Mouse (Mus musculus) heart, adult 9 months (tissue): Measurements from ENCODE around the gene Gpr27.

Experiments
- DNase-seq, 2 experiments: peaks; one replicate each; pipeline ENCODE4 v3.0.0; 2022; ENCODE audit warnings: low spot score in 2 of 2

Gpr27 gene

DNA sequence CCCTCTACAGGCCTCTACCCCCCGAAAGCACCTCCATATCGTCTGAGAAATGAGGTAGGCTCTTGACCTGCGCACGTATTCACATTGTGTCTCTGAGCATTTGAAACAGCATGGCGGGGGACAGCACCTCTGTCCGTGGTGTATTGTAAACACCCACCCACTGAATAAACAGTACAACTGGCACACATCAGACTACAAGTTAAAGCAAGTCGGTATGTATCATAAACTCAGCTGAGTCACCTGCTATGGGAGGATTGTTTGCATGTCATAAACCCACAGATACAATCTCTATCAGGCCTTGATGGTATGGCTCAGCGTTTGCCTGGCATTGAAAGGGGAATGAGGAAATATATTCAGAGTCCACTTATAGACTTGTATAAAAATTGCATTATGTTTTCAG is 15.2 kb upstream of the Gpr27 start:
- no peak for DNase-seq

DNA sequence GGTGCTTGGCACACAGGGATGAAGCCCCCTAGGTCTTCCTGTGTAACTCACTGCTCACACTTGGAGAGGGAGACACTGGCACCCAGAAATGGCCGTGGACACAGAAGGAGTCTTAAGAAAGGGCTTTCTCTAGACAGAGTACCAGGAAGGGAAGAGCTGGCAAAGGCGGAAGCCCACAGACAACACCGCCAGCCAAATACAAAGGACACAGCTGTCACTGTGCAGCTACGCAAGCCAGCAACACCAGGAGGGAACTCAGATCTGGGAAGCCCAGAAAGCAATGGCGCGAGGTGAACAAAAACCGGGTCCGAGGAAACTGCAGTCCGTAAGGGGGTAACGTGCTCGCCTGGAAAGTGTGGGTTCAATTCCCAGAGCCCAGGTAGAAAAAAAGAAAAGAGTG is 14.4 kb upstream of the Gpr27 start:
- DNase-seq, result no peak

- no peak for DNase-seq
Observed at GRCm38 (mm10) chr6:99683974-99684373, 8.5 kb upstream of the Gpr27 start.

DNA sequence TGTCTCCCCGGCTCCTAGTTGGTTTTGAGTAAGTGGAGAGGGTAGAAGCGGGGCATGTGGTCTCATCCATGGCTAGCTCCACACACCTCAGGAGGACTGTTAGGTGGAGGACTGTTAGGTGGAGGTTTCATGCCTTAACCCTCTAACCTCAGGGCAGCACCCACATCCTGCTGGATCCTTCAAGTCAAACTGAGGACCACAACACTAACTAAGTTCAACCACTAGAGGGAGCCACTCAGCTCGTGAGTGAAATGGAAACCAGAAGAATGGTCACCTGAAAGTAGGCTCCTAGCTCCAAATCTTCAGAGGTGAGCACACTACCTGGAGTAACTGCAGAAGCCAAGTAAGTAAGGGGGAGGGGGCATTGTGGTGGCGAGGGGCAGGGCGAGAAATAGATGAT is 7.6 kb upstream of the Gpr27 start:
- DNase-seq, result no peak

DNA sequence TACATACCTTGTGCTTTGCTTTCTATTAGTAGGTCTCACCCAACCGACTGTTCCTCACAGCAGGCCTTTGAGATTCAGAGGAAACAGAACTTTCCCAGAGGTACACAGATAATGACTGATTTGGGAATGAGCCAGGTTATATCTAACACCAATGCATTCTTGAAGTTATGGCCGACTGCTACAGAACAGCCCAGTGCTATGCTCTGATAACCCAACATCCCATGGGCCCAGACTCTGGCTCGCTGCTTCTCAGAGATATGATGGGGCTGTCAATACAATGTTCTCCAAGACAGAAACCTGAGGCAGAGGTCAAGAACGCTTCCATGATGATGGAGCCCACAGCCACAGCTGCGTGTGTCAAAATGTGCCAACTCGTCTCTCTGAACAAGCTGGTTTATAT is 4.0 kb upstream of the Gpr27 start:
- no peak for DNase-seq

DNA sequence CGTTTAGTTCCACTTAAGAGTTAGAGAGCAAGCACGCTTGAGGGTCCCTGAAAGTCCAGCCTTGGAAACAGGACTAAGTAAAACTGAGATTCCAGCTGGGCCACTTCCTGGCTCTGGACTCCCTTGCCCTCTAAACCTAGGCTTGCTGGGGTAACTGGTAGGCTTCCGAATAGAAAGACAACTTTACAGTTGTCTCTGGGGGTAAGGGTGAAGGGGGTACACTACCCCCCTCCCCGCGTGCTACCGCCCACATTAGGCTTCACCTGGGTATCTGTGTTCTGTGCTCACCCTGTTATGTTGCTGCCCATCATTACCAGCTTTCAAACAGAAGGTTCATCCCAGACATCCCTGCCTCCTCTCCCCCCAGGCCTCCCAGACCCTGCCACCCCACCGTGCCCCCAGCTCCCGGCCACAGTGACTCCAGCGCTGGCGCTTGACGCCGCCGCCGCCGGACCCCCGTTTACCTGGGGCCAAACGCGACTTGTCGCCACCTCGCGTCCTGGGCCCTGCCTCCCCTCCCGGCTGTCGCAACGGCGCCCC is 743 bp upstream of the Gpr27 start:
- DNase-seq, result no peak

DNA sequence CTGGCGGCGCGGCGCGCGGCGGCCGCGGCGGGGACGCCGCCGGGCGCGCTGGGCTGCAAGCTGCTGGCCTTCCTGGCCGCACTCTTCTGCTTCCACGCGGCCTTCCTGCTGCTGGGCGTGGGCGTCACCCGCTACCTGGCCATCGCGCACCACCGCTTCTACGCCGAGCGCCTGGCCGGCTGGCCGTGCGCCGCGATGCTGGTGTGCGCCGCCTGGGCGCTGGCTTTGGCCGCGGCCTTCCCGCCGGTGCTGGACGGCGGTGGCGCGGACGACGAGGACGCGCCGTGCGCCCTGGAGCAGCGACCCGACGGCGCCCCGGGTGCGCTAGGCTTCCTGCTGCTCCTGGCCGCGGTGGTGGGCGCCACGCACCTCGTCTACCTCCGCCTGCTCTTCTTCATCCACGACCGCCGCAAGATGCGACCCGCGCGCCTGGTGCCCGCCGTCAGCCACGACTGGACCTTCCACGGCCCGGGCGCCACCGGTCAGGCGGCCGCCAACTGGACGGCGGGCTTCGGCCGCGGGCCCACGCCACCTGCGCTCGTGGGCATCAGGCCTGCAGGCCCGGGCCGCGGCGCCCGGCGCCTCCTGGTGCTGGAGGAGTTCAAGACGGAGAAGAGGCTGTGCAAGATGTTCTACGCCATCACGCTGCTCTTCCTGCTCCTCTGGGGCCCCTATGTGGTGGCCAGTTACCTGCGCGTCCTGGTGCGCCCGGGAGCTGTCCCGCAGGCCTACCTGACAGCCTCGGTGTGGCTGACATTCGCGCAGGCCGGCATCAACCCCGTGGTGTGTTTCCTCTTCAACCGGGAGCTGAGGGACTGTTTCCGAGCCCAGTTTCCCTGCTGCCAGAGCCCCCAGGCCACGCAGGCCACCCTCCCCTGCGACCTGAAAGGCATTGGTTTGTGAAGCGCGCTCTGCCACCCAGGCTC is 700 bp downstream of the Gpr27 start:
- no peak for DNase-seq

- DNase-seq, result no peak
Observed at GRCm38 (mm10) chr6:99700484-99700883, 8.0 kb downstream of the Gpr27 start.

DNA sequence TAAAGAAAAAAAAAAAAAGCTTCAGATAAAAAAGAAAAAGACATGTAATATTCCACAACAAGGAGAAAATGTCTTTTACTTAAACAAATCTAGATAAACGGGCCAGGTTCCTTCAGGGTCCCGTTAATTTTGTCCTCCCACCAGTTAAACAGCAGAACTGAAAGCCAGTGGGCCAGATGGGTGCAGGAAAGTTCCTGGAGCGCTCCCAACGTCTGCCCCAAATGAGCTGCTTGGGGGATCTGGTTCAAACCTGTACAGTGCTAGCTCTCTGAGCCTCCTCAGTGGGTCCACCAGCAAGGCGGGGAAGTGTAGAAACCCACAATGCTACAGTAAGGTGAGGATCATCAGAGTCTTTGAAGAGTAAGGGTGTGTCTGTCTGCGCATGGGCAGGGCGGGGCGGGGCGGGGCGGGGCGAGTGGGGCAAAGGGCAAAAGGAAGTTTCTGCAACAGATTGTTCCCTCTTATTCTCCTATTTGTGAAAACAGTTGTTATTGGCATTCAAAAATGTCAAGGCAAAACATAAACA is 19.2 kb downstream of the Gpr27 start:
- no peak for DNase-seq

GRCm38 (mm10) chr6:99713256-99713655 is 20.8 kb downstream of the Gpr27 start:
- no peak for DNase-seq

- DNase-seq, result no peak
Observed at GRCm38 (mm10) chr6:99715191-99715590, 22.7 kb downstream of the Gpr27 start.

- no peak for DNase-seq
Observed at GRCm38 (mm10) chr6:99715913-99716312, 23.4 kb downstream of the Gpr27 start.

- no peak for DNase-seq
Observed at GRCm38 (mm10) chr6:99721032-99721431, 28.6 kb downstream of the Gpr27 start.

DNA sequence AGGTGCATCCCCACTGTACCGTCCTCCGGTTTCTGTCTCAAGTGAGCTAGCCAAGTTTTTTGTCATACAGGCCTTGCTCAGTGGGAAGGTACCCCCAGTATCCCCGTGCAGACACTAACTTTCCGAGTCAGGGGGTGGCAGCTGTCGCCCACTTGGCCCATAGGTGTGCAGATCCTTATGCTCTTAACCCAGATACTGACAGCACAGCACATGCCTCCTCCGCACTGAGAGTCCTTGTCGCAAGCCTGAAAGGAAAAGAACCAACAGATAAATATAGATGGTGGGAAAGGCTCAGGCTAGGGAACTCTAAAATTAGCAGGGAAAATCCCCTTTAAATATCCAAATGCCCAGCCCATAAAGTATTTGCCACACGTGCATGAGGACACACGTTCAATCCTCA is 29.9 kb downstream of the Gpr27 start:
- no peak for DNase-seq

- no peak for DNase-seq
Observed at GRCm38 (mm10) chr6:99725971-99726561, 33.6 kb downstream of the Gpr27 start, which contains the start of gene Prok2. Gene Prok2 (minus strand): TSS chr6:99726392.

DNA sequence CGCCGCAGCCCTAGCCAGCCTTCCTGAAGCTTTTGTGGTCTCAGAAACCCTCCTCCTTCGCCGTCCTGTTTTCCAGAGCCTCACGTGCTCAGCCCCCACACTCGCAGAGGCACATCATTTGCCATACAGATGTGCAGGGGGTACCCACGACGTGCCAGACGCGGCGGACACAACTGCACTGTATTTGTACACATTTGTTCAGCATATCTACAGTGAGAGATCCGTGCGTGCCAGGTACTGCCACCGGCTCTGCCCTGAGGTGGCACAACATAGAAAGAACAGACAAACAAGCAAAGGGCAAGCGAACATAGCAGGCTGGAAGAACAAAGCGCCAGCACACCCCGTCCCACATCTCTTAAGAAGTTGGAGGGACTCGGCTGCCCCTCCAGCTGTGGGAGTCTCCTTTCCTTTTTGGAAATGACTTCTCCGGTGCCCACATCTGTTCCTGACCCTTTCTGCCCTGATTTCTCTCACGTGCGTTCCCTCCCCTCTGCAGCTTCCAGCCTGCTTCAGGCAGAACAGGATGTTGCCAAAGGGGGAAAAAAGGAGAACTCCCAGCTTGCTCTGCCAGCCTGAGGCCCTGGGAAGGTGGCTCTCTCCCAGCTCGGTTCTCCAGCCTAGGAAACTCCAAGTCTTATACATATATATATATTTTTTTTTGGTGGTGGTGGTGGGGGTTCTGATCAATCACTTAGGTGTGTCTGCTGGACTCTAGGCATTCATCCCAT is 34.3 kb downstream of the Gpr27 start:
- no peak for DNase-seq

DNA sequence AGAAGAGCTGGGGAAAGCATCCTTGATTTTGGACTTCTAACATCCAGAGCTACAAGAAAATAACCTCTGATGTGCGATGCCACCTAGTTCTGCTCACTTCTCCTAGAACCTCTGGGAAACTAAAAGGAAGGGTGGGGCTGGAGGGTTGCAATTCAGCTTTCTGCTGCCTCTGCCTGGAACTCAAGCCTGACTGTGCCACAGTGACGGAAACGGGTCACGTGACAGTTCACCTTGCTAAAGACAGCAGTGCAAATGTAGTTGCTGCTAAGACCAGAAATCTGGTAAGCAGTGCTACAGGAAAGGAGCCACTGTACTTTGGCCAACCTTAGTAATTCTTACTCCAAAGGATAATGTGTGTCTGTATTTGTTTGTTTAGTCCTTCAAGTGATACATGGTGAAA is 37.4 kb downstream of the Gpr27 start:
- no peak for DNase-seq

- no peak for DNase-seq
Observed at GRCm38 (mm10) chr6:99731926-99732325, 39.4 kb downstream of the Gpr27 start.

- DNase-seq, result no peak
Observed at GRCm38 (mm10) chr6:99732673-99733072, 40.2 kb downstream of the Gpr27 start.

- DNase-seq, result peak; percentile 17 to 30
Observed at GRCm38 (mm10) chr6:99734666-99735065, 42.2 kb downstream of the Gpr27 start.

GRCm38 (mm10) chr6:99742866-99743265 is 50.4 kb downstream of the Gpr27 start:
- no peak for DNase-seq
